Mouse (Mus musculus) liver, embryonic 13.5 days (tissue): ENCODE measurements around the gene Rbm14. TPM values are rescaled to one million over a fixed set of nuclear protein-coding genes. Genes with fewer than 3 reads are reported as not detected.

ENCODE experiments used
- ATAC-seq: fragments of 200-750 bp; cut with Nextera tagmentation; 2 replicates; pipeline ENCODE4 v1.8.0; 2017; ENCODE audit warnings: low read depth, mild to moderate bottlenecking, moderate number of reproducible peaks, moderate library complexity
- DNase-seq: peaks from one replicate; pipeline ENCODE4 v3.0.0; 2022
- H3K27ac ChIP-seq: fragments of 300-500 bp; sonication (generic); 2 replicates; pipeline ENCODE4 v1.5.1; 2015; ENCODE audit warnings: moderate library complexity, mild to moderate bottlenecking, inconsistent platforms
- H3K27me3 ChIP-seq: fragments of 300-500 bp; sonication (generic); 2 replicates; pipeline ENCODE4 v1.6.1; 2015; ENCODE audit warnings: mild to moderate bottlenecking, inconsistent platforms
- H3K36me3 ChIP-seq: fragments of 300-500 bp; sonication (generic); 2 replicates; pipeline ENCODE4 v1.6.1; 2015; ENCODE audit warnings: mild to moderate bottlenecking, inconsistent platforms
- H3K4me1 ChIP-seq: fragments of 300-500 bp; sonication (generic); replicated peaks from 2 replicates; pipeline ENCODE4 v1.6.1; 2015; ENCODE audit warnings: inconsistent platforms
- H3K4me2 ChIP-seq: fragments of 300-500 bp; sonication (generic); 2 replicates; pipeline ENCODE4 v1.6.1; 2015; ENCODE audit warnings: inconsistent platforms, mild to moderate bottlenecking, moderate library complexity
- H3K4me3 ChIP-seq: fragments of 300-500 bp; sonication (generic); replicated peaks from 2 replicates; pipeline ENCODE4 v1.5.1; 2015; ENCODE audit warnings: mild to moderate bottlenecking, inconsistent platforms
- H3K9ac ChIP-seq: fragments of 300-500 bp; sonication (generic); 2 replicates; pipeline ENCODE4 v1.6.1; 2015; ENCODE audit warnings: mild to moderate bottlenecking, inconsistent platforms
- H3K9me3 ChIP-seq: fragments of 300-500 bp; sonication (generic); replicated peaks from 2 replicates; pipeline ENCODE4 v1.6.1; 2016; ENCODE audit warnings: inconsistent platforms
- WGBS: fragments of 180-500 bp; shearing (Covaris S2); methylation state at CpG from one replicate; pipeline ENCODE4 v1.1.7; 2015; ENCODE audit not compliant: insufficient replicate concordance; 5-methylcytosine and 5-hydroxymethylcytosine counted together
- polyA plus RNA-seq: library from polyadenylated mRNA; unstranded; fragments of >200 nt; fragmentation: Nextera tagmentation; extraction: Ambion mirVana; gene quantifications from 2 replicates; pipeline ENCODE4 v1.2.1, GENCODE M21; 2015

Rbm14 gene
- polyA plus RNA-seq, 1 experiment from 2014 or later: 38.6 TPM

GRCm38 (mm10) chr19:4839149-4839548 lies 27.7 kb upstream of the Rbm14 start, which contains the start of the genes Ccs and Ccdc87:
Gene Ccs, minus strand, starts transcription at chr19:4839332.
Gene Ccdc87, plus strand, starts transcription at chr19:4839366.
- Histone ChIP-seq H3K27me3 (peaks cover 37% of the 10 kb centered on the region), H3K27ac (peak within 1 kb of the TSS; percentile 80), H3K9ac (peak within 1 kb of the TSS; percentile 84), H3K4me3 (peak within 1 kb of the TSS; percentile 74), H3K9me3 (no peaks in the 10 kb centered on the region), H3K4me1 (peaks cover 56% of the 10 kb centered on the region), H3K36me3 (peaks cover 5% of the 10 kb centered on the region; the same call in 1 of the 2 replicates), H3K4me2 (peak within 1 kb of the TSS; percentile 96)
- ATAC-seq (peak; percentile 99), DNase-seq (peak; percentile 95)
- WGBS: under 1% methylated on average over 25 of the region's 25 CpGs

DNA sequence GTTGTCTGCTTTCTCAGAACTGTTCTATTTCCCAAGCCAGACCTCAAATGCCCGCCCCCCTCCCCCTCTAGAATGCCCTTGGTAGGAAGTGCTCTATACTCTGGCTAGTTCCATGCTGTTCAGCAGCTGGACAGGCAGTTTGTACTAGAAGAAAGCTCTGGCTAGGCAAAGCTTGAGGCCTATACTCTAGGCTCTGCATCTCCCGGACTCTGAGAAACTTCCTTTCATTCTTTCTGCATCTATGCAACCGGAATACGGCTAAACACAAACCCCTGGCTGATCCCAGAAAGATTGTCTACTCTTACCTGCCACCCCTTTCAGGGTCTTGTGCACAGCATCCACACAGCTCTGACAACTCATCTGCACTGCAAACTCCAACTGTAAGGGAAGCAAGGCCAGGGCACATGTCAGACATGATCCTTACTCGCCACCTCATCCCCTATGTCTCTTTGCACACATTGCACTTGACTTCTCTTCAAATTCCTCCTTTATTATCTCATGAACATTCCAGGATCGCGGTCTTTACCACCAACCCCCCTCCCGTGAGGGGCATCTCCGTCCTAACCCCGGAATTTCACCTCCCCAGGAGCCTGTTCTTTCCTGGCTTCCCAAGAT lies 27.2 kb upstream of the Rbm14 start:
- H3K27me3 ChIP-seq: peaks cover 37% of the 10 kb centered on the region
- no peaks in the 10 kb centered on the region for H3K9me3 ChIP-seq
- peak overlapping the region; percentile 84 for H3K9ac ChIP-seq
- H3K27ac ChIP-seq: peak overlapping the region; percentile 80
- ATAC-seq (peak; percentile 45), DNase-seq (no peak)
- H3K4me1 ChIP-seq: peaks cover 56% of the 10 kb centered on the region
- peak overlapping the region; percentile 96 for H3K4me2 ChIP-seq
- 31% methylated on average over 10 of the region's 10 CpGs for WGBS
- H3K4me3 ChIP-seq: peak overlapping the region; percentile 74
- H3K36me3 ChIP-seq: peaks cover 6% of the 10 kb centered on the region; the same call in 1 of the 2 replicates

GRCm38 (mm10) chr19:4837049-4837448 lies 25.6 kb upstream of the Rbm14 start:
- no peak overlapping the region for H3K9ac ChIP-seq
- no peak overlapping the region for H3K27ac ChIP-seq
- no peak for ATAC-seq
- H3K27me3 ChIP-seq: peaks cover 25% of the 10 kb centered on the region
- H3K4me2 ChIP-seq: no peak overlapping the region
- no peak overlapping the region for H3K4me3 ChIP-seq
- 86% methylated on average over 6 of the region's 6 CpGs for WGBS
- DNase-seq: no peak
- H3K9me3 ChIP-seq: no peaks in the 10 kb centered on the region
- H3K36me3 ChIP-seq: peaks cover 18% of the 10 kb centered on the region
- peaks cover 56% of the 10 kb centered on the region for H3K4me1 ChIP-seq

DNA sequence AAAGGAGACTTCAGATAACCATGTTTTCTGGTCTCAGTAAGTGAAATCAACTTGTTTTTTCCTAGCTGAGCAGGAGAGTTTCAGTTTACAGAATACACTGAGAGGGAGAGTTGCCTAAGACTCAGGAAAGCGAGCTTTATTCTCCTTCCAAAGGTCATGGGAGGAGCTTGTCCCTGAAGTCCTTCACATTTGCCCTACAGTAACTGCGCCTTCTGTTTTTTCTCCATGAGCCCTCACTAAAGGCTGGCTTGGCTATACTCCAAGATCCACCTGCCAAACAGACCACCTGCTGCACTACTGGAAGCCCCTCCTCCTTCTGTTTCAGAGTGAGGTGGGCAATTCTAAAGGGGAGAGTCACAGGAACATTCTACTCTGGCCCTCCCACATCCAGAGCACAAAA lies 24.7 kb upstream of the Rbm14 start:
- WGBS: 71% methylated on average over 2 of the region's 2 CpGs
- Histone ChIP-seq H3K4me1 (peaks cover 54% of the 10 kb centered on the region), H3K36me3 (peaks cover 19% of the 10 kb centered on the region), H3K27ac (peak overlapping the region; percentile 58), H3K4me3 (no peak overlapping the region), H3K9ac (no peak overlapping the region), H3K9me3 (no peaks in the 10 kb centered on the region), H3K4me2 (no peak overlapping the region), H3K27me3 (peaks cover 16% of the 10 kb centered on the region)
- ATAC-seq: no peak
- no peak for DNase-seq

DNA sequence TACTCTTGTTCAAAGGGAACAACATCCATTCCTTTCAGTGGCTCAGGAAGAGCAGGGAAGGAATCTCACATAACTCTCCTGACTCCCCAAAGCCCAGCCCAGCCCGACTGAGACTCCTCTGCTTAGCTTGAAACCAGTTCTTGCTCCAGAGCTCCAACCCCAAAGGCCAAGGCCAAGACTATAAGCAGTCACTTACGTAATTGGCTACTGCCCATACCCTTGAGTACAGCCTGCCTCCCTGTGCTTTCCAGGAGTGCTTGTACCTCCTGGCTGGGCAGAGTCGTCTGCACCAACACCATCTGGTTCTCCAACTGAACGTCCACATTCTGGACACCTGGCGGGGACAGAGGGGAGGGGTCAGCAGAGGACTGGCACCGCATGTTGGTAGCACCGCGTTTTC lies 22.5 kb upstream of the Rbm14 start:
- no peak for ATAC-seq
- DNase-seq: no peak
- Histone ChIP-seq H3K4me1 (peaks cover 40% of the 10 kb centered on the region), H3K36me3 (peaks cover 27% of the 10 kb centered on the region), H3K4me2 (no peak overlapping the region), H3K9ac (no peak overlapping the region), H3K9me3 (no peaks in the 10 kb centered on the region), H3K4me3 (no peak overlapping the region), H3K27ac (no peak overlapping the region), H3K27me3 (no peaks in the 10 kb centered on the region)
- WGBS: 83% methylated on average over 8 of the region's 8 CpGs

GRCm38 (mm10) chr19:4829156-4829555 lies 17.7 kb upstream of the Rbm14 start:
- Histone ChIP-seq H3K4me3 (no peak overlapping the region), H3K9ac (no peak overlapping the region), H3K27me3 (no peaks in the 10 kb centered on the region), H3K27ac (no peak overlapping the region), H3K9me3 (no peaks in the 10 kb centered on the region), H3K4me2 (no peak overlapping the region), H3K4me1 (peaks cover 10% of the 10 kb centered on the region; the same call in 1 of the 2 replicates), H3K36me3 (peaks cover 52% of the 10 kb centered on the region)
- DNase-seq (no peak), ATAC-seq (no peak)
- 82% methylated on average over 7 of the region's 7 CpGs for WGBS

GRCm38 (mm10) chr19:4828444-4829114 lies 17.1 kb upstream of the Rbm14 start:
- Histone ChIP-seq H3K4me3 (no peak overlapping the region), H3K4me1 (peaks cover 10% of the 10 kb centered on the region; the same call in 1 of the 2 replicates), H3K9me3 (no peaks in the 10 kb centered on the region), H3K27me3 (no peaks in the 10 kb centered on the region), H3K36me3 (peaks cover 52% of the 10 kb centered on the region), H3K9ac (no peak overlapping the region), H3K27ac (no peak overlapping the region), H3K4me2 (no peak overlapping the region)
- 71% methylated on average over 16 of the region's 16 CpGs for WGBS
- ATAC-seq (no peak), DNase-seq (no peak)

DNA sequence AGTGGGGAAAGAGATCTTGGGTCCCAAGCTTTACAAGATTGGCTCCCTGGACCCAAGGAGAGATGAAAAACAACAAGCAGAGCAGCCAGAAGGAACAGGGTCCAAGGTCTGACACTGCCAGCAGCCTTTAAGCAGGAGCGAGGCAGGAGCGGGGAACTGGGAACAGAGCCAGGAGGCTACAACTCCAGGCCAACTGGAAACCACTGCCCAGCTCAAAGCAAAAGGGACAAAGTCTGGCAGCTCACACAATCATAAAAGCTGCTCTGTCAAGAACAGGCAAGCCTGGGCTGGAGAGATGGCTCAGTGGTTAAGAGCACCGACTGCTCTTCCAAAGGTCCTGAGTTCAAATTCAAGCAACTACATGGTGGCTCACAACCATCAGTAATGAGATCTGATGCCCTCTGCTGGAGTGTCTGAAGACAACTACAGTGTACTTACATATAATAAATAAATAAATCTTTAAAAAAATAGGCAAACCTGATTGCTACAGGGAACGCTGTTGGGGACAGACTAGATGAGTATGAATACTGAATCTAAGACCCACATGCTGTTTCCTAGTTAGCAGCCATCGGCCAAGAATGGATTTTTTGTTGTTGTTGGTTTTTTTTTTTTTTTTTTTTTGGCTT lies 9.4 kb upstream of the Rbm14 start:
- DNase-seq (no peak), ATAC-seq (peak; percentile 34; the same call in 1 of the 2 replicates)
- Histone ChIP-seq H3K36me3 (peaks cover 19% of the 10 kb centered on the region), H3K27ac (no peak overlapping the region), H3K4me2 (no peak overlapping the region), H3K9me3 (no peaks in the 10 kb centered on the region), H3K4me3 (no peak overlapping the region), H3K9ac (no peak overlapping the region), H3K27me3 (peaks cover 3% of the 10 kb centered on the region; the same call in 1 of the 2 replicates), H3K4me1 (peaks cover 2% of the 10 kb centered on the region; the same call in 1 of the 2 replicates)
- 64% methylated on average over 5 of the region's 5 CpGs for WGBS

DNA sequence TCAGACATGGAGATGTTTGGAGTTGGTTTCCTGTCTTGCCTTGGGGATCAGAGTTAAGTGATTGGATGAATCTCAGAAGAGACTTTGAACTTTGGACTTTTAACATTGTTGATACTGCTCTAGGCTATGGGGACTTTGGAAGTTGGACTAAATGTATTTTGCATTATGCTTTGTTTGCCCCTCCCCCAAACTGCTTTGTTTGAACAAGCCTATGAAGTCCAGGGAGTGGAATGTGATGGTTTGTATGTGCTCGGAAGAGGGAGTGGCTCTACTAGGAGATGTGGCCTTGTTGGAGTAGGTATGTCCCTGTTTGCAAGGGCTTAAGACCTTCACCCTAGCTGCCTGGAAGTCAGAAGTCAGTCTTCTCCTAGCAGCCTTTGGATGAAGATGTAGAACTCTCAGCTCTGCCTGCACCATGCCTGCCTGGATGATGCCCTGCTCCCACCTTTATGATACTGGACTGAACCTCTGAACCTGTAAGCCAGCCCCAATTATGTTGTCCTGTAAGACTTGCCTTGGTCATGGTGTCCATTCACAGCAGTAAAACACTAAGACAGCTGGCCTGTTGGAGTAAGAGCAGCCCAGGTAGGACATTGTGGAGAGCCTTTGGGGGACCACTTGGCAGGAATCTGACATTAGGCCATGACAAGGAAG lies 5.9 kb upstream of the Rbm14 start:
- no peaks in the 10 kb centered on the region; the same call in 1 of the 2 replicates for H3K9me3 ChIP-seq
- peaks cover 3% of the 10 kb centered on the region; the same call in 1 of the 2 replicates for H3K27me3 ChIP-seq
- no peak overlapping the region for H3K4me3 ChIP-seq
- H3K36me3 ChIP-seq: no peaks in the 10 kb centered on the region
- H3K27ac ChIP-seq: peak overlapping the region; percentile 55; the same call in 1 of the 2 replicates
- peaks cover 4% of the 10 kb centered on the region for H3K4me1 ChIP-seq
- WGBS: 68% methylated on average over 1 of the region's 1 CpGs
- H3K4me2 ChIP-seq: no peak overlapping the region
- ATAC-seq: 0 out of 2 replicates have a peak, but pooled peaks have one; percentile 12
- H3K9ac ChIP-seq: no peak overlapping the region
- no peak for DNase-seq

- Histone ChIP-seq H3K4me3 (no peak overlapping the region), H3K36me3 (peaks cover under 1% of the 10 kb centered on the region), H3K27ac (no peak overlapping the region), H3K9me3 (no peaks in the 10 kb centered on the region; the same call in 1 of the 2 replicates), H3K4me1 (peaks cover 27% of the 10 kb centered on the region), H3K4me2 (no peak overlapping the region), H3K9ac (no peak overlapping the region), H3K27me3 (no peaks in the 10 kb centered on the region)
- peak; percentile 42 for DNase-seq
- no peak for ATAC-seq
- WGBS: 74% methylated on average over 6 of the region's 6 CpGs
Observed at GRCm38 (mm10) chr19:4813015-4813414, 1.6 kb upstream of the Rbm14 start.
